Mouse (Mus musculus) hindbrain, embryonic 13.5 days (tissue): ENCODE results near the gene Cldn6. TPM values are rescaled to one million over a fixed set of nuclear protein-coding genes. Genes with fewer than 3 reads are reported as not detected.

Experiments used
- ATAC-seq: fragments of 200-750 bp; cut with Nextera tagmentation; 2 replicates; pipeline ENCODE4 v1.8.0; 2017; ENCODE audit warnings: moderate TSS enrichment; ENCODE audit not compliant: low FRiP score
- H3K27ac ChIP-seq: fragments of 300-500 bp; sonication (generic); 2 replicates; pipeline ENCODE4 v1.5.1; 2015; ENCODE audit warnings: inconsistent platforms, mild to moderate bottlenecking, moderate library complexity
- H3K27me3 ChIP-seq: fragments of 300-500 bp; sonication (generic); 2 replicates; pipeline ENCODE4 v1.6.1; 2015; ENCODE audit warnings: mild to moderate bottlenecking, inconsistent platforms
- H3K36me3 ChIP-seq: fragments of 300-500 bp; sonication (generic); 2 replicates; pipeline ENCODE4 v1.6.1; 2015; ENCODE audit warnings: mild to moderate bottlenecking, inconsistent platforms
- H3K4me1 ChIP-seq: fragments of 300-500 bp; sonication (generic); replicated peaks from 2 replicates; pipeline ENCODE4 v1.6.1; 2015; ENCODE audit warnings: inconsistent platforms
- H3K4me2 ChIP-seq: fragments of 300-500 bp; sonication (generic); 2 replicates; pipeline ENCODE4 v1.6.1; 2015; ENCODE audit warnings: inconsistent platforms, mild to moderate bottlenecking, moderate library complexity
- H3K4me3 ChIP-seq: fragments of 300-500 bp; sonication (generic); 2 replicates; pipeline ENCODE4 v1.5.1; 2015; ENCODE audit warnings: mild to moderate bottlenecking, inconsistent platforms
- H3K9ac ChIP-seq: fragments of 300-500 bp; sonication (generic); 2 replicates; pipeline ENCODE4 v1.6.1; 2015; ENCODE audit warnings: mild to moderate bottlenecking, inconsistent platforms
- H3K9me3 ChIP-seq: fragments of 300-500 bp; sonication (generic); 2 replicates; pipeline ENCODE4 v1.6.1; 2016; ENCODE audit warnings: inconsistent platforms
- WGBS: fragments of 180-500 bp; shearing (Covaris S2); methylation state at CpG from one replicate; pipeline ENCODE4 v1.1.7; 2015; 5-methylcytosine and 5-hydroxymethylcytosine counted together
- polyA plus RNA-seq: library from polyadenylated mRNA; unstranded; fragments of >200 nt; fragmentation: Nextera tagmentation; extraction: Ambion mirVana; gene quantifications from 2 replicates; pipeline ENCODE4 v1.2.1, GENCODE M21; 2015

Gene Cldn6
- polyA plus RNA-seq, 1 experiment from 2014 or later: 0.61 TPM

DNA sequence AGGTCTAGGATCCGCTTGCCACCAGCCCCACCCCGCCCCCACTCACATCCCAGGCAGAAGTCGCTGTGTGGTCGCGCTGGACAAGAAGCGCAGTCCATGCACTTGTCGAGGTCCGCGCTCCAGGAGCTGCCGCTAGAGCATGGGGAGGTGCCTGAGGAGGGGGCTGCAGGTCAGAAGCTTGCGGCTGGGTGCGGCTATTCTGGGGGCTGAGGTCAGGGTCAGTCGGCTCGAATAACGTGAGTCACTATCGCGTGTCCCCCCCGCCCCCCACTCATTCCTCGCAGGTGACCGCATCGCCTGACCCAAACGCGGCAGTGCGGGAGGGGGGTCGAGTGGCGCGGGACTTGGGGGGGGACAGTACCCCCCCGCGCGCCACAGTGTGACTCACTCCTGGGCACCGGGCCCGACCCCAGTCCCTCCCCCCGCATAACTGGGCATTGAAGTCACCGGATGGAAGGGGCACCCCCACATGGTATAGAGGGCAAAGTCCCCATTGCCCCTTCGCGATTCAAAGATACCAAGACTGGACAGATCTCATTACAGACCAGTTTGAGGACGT lies 2.5 kb upstream of the Cldn6 start:
- H3K4me1 ChIP-seq: peaks cover 55% of the 10 kb centered on the region
- H3K27me3 ChIP-seq: peaks cover 70% of the 10 kb centered on the region
- H3K27ac ChIP-seq: no peak overlapping the region
- 1% methylated on average over 37 of the region's 37 CpGs for WGBS
- no peaks in the 10 kb centered on the region for H3K9me3 ChIP-seq
- peak overlapping the region; percentile 65 for H3K9ac ChIP-seq
- ATAC-seq: no peak
- H3K4me3 ChIP-seq: peak overlapping the region; percentile 47
- peak overlapping the region; percentile 84 for H3K4me2 ChIP-seq
- H3K36me3 ChIP-seq: no peaks in the 10 kb centered on the region

DNA sequence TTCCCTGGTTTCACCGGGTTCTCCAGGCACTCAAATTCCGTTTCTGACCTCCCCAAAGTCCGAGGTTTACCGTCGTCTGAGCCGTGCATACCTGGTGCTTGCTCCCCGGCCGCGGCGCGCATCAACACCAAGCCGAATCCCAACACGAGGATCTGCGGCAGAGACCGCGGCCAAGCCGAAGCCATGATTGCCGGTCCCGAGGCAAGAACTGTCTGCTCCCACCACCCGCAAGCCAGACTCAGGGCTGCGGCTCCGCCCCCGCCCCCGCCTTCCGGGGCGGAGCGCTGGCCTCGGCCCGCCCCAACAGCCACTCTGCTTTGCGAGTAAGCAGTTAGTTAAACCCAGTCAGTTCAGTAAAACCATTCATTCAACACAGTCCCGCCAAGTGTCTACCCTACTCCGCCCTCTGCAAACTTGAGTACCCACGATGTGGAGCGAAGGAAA lies 1.8 kb upstream of the Cldn6 start, which contains the start of gene Tnfrsf12a:
Tnfrsf12a (minus strand) TSS at position 233 of the 444 bp plus-strand sequence.
- H3K4me2 ChIP-seq: peak within 1 kb of the TSS; percentile 84
- ATAC-seq: 0 out of 2 replicates have a peak, but pooled peaks have one; percentile 3
- no peaks in the 10 kb centered on the region for H3K36me3 ChIP-seq
- no peaks in the 10 kb centered on the region for H3K9me3 ChIP-seq
- H3K9ac ChIP-seq: peak within 1 kb of the TSS; percentile 65
- no peak within 1 kb of the TSS for H3K27ac ChIP-seq
- H3K4me1 ChIP-seq: peaks cover 50% of the 10 kb centered on the region
- peaks cover 77% of the 10 kb centered on the region for H3K27me3 ChIP-seq
- peak within 1 kb of the TSS; percentile 47 for H3K4me3 ChIP-seq
- under 1% methylated on average over 34 of the region's 34 CpGs for WGBS

DNA sequence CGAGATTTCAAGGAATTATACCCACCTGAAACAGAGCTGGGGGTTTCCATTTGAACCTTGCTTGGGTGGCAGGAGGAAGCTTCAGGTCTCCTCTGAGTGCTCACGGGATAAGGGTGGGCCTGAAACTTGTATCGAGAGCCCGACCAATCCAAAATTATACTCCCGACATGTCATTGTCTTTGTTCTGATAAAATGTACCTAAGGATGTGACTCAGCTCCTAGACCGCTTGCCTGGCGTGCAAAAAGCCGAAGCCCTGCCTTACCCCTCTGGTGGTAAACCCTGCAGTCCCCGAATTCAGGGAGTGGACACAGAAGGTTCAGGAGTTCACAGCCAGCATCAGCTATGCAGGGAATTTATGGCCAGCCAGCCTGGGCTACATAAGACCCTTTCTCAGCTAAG lies 1.3 kb downstream of the Cldn6 start:
- ATAC-seq: no peak
- Histone ChIP-seq H3K4me2 (no peak overlapping the region), H3K4me3 (no peak overlapping the region), H3K36me3 (no peaks in the 10 kb centered on the region), H3K4me1 (peaks cover 47% of the 10 kb centered on the region), H3K27ac (no peak overlapping the region), H3K9me3 (no peaks in the 10 kb centered on the region), H3K27me3 (peaks cover 94% of the 10 kb centered on the region), H3K9ac (no peak overlapping the region)
- WGBS: 78% methylated on average over 9 of the region's 9 CpGs

DNA sequence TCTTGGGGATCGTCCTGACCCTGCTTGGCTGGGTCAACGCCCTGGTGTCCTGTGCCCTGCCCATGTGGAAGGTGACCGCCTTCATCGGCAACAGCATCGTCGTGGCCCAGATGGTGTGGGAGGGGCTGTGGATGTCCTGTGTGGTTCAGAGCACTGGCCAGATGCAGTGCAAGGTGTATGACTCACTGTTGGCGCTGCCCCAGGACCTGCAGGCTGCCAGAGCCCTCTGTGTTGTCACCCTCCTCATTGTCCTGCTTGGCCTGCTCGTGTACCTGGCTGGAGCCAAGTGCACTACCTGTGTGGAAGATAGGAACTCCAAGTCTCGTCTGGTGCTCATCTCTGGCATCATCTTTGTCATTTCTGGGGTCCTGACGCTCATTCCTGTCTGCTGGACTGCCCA lies 2.0 kb downstream of the Cldn6 start:
- Histone ChIP-seq H3K4me1 (peaks cover 40% of the 10 kb centered on the region), H3K9ac (no peak overlapping the region), H3K36me3 (no peaks in the 10 kb centered on the region), H3K4me2 (no peak overlapping the region), H3K27ac (no peak overlapping the region), H3K27me3 (peaks cover 88% of the 10 kb centered on the region), H3K4me3 (no peak overlapping the region), H3K9me3 (no peaks in the 10 kb centered on the region)
- ATAC-seq: no peak
- 77% methylated on average over 10 of the region's 10 CpGs for whole genome bisulfite sequencing

DNA sequence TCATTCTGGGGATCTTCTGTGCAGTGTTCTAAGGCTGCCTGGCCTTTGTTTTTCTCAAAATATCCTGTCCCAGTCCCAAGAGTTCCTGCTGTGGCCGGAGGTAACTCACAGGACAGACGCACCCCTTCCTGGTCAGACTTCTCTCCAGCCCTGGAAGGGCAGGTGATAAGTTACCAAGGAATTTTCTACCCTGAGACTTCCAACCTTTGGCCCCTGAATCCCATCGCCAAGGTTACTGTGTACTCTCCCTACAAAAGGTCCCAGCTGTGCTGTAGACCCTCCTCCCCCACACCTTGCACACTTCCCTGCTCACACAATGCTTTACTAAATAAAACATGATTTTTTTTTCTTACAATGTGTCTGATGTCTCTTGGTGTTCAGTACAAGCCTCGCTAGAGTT lies 3.0 kb downstream of the Cldn6 start:
- Histone ChIP-seq H3K9me3 (no peaks in the 10 kb centered on the region), H3K27me3 (peaks cover 78% of the 10 kb centered on the region), H3K4me2 (no peak overlapping the region), H3K9ac (0 out of 2 replicates have a peak overlapping the region, but pooled peaks have one; percentile 13), H3K36me3 (no peaks in the 10 kb centered on the region), H3K27ac (no peak overlapping the region), H3K4me1 (peaks cover 30% of the 10 kb centered on the region), H3K4me3 (no peak overlapping the region)
- no peak for ATAC-seq
- WGBS: 71% methylated on average over 4 of the region's 4 CpGs

DNA sequence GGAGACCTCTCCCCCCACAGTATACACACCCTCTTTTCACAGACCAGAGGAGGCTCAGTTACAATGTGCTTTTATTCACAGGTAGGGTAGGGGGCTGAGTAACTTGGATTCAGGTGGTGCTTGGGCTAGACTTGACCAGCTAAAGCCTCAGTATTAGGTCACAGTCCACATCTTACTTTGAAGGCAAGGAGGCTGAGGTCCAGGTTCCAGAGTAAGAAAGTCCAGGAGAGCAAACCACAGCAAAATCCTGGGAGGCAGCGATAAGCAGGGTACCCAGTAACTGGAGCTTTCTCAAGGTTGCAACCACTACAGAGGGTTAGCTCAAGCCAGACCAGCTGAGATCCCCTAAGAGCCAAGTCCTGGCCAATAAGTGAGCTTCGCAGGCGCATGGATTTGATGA lies 3.5 kb downstream of the Cldn6 start:
- no peak overlapping the region for H3K9ac ChIP-seq
- H3K4me3 ChIP-seq: no peak overlapping the region
- no peak overlapping the region for H3K27ac ChIP-seq
- peaks cover 25% of the 10 kb centered on the region for H3K4me1 ChIP-seq
- no peak for ATAC-seq
- WGBS: 73% methylated on average over 3 of the region's 3 CpGs
- no peak overlapping the region for H3K4me2 ChIP-seq
- H3K27me3 ChIP-seq: peaks cover 75% of the 10 kb centered on the region
- no peaks in the 10 kb centered on the region for H3K9me3 ChIP-seq
- no peaks in the 10 kb centered on the region for H3K36me3 ChIP-seq

DNA sequence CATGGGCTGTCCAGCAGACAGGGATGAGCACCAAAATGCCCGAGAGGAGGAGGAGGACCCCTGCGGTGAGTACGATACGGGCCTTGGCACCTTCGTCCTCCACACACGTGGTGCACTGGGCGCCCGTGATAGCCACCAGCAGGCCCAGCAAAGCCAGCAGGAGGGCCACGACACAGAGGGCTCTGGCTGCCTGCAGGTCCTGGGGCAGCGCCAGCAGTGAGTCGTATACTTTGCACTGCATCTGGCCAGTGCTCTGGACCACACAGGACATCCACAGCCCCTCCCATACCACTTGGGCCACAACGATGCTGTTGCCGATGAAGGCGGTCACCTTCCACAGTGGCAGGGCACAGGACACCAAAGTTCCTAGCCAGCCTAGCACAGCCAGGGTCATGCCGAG lies 4.2 kb downstream of the Cldn6 start:
- ATAC-seq: no peak
- Histone ChIP-seq H3K4me2 (0 out of 2 replicates have a peak overlapping the region, but pooled peaks have one; percentile 25), H3K36me3 (no peaks in the 10 kb centered on the region), H3K27ac (no peak overlapping the region), H3K4me1 (peaks cover 24% of the 10 kb centered on the region), H3K9me3 (no peaks in the 10 kb centered on the region), H3K27me3 (peaks cover 68% of the 10 kb centered on the region), H3K4me3 (no peak overlapping the region; the same call in 1 of the 2 replicates), H3K9ac (peak overlapping the region; percentile 15; the same call in 1 of the 2 replicates)
- 24% methylated on average over 15 of the region's 15 CpGs for WGBS

DNA sequence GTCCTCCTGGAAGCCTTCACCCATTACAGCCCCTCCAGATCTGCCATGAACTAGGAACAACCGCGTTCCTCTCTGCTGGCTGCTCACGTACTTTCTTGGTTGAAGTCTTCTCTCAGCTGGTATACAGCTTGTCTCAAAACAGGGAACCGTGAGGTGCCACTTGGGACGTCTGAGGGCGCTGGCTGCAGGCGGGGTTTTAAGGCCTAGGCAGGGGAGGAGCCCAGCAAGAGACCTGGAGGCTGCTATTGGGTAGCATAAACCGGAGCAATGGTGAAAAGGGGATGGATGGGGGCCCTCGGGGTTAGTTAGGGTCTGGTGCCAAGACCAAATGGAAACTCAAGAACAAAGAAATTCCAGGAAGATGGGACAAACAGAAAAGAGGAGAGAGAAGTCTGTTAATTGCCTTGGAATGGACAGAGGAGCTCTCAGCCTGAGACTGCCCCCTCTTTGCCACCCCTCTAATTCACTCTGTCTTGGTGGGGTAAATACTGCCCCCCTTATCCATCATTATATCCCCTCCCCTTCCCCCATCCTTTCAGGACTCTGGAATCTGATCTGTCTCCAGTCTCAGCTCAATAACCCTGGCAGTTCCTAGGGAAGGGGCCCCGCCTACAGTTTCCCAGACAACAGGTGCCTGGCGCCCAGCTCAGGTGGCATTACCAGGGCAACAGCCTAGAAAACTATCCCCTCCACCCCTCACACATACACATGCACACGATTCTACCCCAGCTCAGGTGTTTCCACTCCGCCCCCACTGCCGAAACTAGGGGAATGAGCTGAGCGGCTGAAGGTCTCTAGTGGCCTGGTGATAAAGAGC lies 5.0 kb downstream of the Cldn6 start, which contains the start of gene Cldn9:
Cldn9 (minus strand) TSS at position 171 of the 817 bp plus-strand sequence.
- 0 out of 2 replicates have a peak within 1 kb of the TSS, but pooled peaks have one; percentile 25 for H3K4me2 ChIP-seq
- H3K27ac ChIP-seq: no peak within 1 kb of the TSS
- H3K9ac ChIP-seq: peak within 1 kb of the TSS; percentile 15; the same call in 1 of the 2 replicates
- H3K27me3 ChIP-seq: peaks cover 59% of the 10 kb centered on the region
- no peaks in the 10 kb centered on the region for H3K36me3 ChIP-seq
- H3K4me1 ChIP-seq: peaks cover 24% of the 10 kb centered on the region
- ATAC-seq: peak; percentile 51; the same call in 1 of the 2 replicates
- H3K9me3 ChIP-seq: no peaks in the 10 kb centered on the region
- WGBS: 14% methylated on average over 15 of the region's 15 CpGs
- H3K4me3 ChIP-seq: no peak within 1 kb of the TSS; the same call in 1 of the 2 replicates

DNA sequence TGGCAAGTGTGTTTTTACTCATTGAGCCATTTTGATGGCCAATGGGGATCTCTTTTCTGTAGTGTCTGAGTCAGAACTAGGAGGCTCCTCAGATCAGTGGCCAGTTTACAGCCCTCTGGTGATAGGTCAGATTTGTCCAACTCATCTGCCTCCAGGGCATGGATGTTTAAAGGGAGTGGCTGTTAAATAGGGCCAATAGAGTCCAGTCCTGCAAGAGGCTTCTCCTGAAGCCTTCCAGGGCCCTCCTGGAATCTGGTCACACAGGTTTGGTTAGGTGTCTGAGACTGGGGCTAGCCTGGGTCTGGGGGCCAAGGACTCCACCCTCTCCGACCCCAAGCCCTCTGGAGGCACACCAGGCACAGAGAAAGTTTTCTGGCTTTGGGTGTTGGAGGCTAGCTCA lies 15.4 kb downstream of the Cldn6 start:
- Histone ChIP-seq H3K27ac (no peak overlapping the region), H3K4me3 (no peak overlapping the region), H3K4me2 (no peak overlapping the region), H3K27me3 (peaks cover 39% of the 10 kb centered on the region), H3K4me1 (peaks cover 7% of the 10 kb centered on the region), H3K36me3 (no peaks in the 10 kb centered on the region), H3K9ac (no peak overlapping the region), H3K9me3 (no peaks in the 10 kb centered on the region)
- no peak for ATAC-seq
- 68% methylated on average over 1 of the region's 1 CpGs for WGBS

DNA sequence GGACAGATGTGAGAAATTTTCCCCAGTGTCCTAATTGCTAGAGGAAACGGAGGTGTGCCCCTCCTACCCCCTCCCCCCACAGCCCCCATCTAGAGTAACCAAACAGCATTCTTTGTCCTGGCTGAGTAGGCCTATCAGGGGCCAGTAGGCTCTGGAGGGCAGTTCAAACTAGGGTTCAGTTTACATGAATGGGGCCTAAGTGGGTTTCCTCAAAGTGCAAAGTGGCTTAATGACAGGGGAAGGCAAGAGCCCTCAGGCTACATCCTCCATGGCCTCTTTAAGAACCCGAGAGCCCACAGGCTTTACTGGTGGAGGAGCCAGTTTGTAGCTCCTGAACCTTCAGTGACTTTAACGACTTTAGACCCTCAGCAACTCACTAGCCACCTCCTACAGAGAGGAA lies 16.8 kb downstream of the Cldn6 start:
- 19% methylated on average over 3 of the region's 3 CpGs for WGBS

DNA sequence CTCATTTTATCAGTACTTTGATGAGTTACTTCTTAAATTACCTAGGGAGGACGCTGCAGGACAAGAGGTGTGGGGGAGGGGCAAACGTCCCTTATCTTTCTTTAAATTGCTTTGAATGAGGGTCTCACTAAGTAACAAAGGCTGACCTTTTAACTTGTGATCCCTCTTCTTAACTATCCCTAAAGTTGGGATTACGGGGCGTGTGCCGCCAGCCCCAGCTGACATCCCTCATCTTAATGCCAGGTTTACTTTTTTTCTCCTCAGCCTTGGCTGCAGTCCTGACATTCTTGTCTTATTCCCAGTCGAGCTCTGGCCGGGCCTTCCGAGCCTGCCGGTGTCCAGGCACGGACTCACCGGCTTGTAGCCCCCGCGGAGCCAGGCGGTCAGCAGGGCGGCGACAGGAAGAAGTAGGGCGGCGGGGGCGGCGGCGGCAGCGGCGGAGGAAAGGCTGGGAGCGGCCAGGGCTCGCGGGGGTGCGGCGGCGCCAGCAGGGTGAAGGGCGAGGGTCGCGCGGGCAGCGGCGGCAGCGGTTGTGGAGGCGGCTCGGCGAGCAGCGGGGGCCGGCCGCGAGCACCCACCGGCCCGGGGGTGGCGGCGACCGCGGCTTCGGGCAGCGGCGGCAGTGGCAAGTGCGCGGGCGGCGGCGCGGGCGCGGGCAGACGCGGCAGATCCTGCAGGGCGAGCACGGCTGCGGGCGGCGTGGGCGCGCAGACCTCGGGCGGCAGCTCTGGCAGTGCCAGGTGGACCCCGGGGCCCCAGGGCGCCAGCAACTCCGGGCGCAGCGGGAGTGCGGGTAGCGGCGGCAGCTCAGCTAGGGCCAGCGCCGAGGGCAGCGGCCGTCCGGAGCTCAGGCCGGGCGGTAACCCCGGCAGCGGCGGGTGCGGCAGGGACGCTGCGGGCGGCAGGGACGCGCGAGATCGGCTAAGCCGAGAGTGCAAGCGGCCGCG lies 20.4 kb downstream of the Cldn6 start:
- no peaks in the 10 kb centered on the region for H3K36me3 ChIP-seq
- H3K9ac ChIP-seq: peak overlapping the region; percentile 82
- H3K4me1 ChIP-seq: peaks cover 11% of the 10 kb centered on the region
- H3K27me3 ChIP-seq: peaks cover 61% of the 10 kb centered on the region
- H3K27ac ChIP-seq: peak overlapping the region; percentile 58; the same call in 1 of the 2 replicates
- H3K4me3 ChIP-seq: peak overlapping the region; percentile 83
- WGBS: under 1% methylated on average over 89 of the region's 101 CpGs
- H3K9me3 ChIP-seq: no peaks in the 10 kb centered on the region
- peak overlapping the region; percentile 98 for H3K4me2 ChIP-seq
- ATAC-seq: peak; percentile 70

More for the DNA sequence above, 16.8 kb downstream of the Cldn6 start:
- H3K9ac ChIP-seq: no peak overlapping the region
- H3K36me3 ChIP-seq: no peaks in the 10 kb centered on the region
- peaks cover 11% of the 10 kb centered on the region for H3K4me1 ChIP-seq
- H3K4me2 ChIP-seq: no peak overlapping the region
- H3K27me3 ChIP-seq: peaks cover 45% of the 10 kb centered on the region
- H3K4me3 ChIP-seq: no peak overlapping the region
- no peak for ATAC-seq
- H3K9me3 ChIP-seq: no peaks in the 10 kb centered on the region
- no peak overlapping the region for H3K27ac ChIP-seq
